Mouse (Mus musculus): ENCODE results near the gene Uox.

The Uox gene

GRCm38 (mm10) chr3:146681696-146682095 is 111.5 kb downstream of the Uox start:
- no peak for DNase-seq (ENCODE audit: low spot score in 2 of 2)

All from frontal cortex, postnatal 25 days (tissue).